Mouse (Mus musculus): ENCODE measurements at regions not wholly inside any gene's neighbourhood (a gene's known extent, or its start where the extent isn't known, plus 50 kb on each side); places are given as distances from the start of the nearest gene placed in this dataset.

- no peak for TF ChIP-seq CTCF (conservative IDR thresholded peaks at IDR 0.05; ENCODE audit: low read length)
- no peak for TF ChIP-seq NANOG (IDR thresholded peaks at IDR 0.05; ENCODE audit: borderline replicate concordance, low read length)
- no peak for TF ChIP-seq POU5F1 (IDR thresholded peaks at IDR 0.05; ENCODE audit: borderline replicate concordance, low read length)
Observed at GRCm38 (mm10) chrX:77363657-77364056, 147.2 kb upstream of the Tbl1x start.

Measured in E14TG2a.4 (cell line).